Mouse (Mus musculus) ES-Bruce4 (cell line): ENCODE measurements around the gene Shank1.

Experiments used
- CTCF ChIP-seq: IDR thresholded peaks from one replicate; pipeline ENCODE4 v1.8.1; 2011; ENCODE audit warnings: low read depth, low read length
- POLR2A ChIP-seq: IDR thresholded peaks from one replicate; pipeline ENCODE4 v1.8.1; 2011; ENCODE audit warnings: low read length; ENCODE audit not compliant: insufficient read depth

DNA sequence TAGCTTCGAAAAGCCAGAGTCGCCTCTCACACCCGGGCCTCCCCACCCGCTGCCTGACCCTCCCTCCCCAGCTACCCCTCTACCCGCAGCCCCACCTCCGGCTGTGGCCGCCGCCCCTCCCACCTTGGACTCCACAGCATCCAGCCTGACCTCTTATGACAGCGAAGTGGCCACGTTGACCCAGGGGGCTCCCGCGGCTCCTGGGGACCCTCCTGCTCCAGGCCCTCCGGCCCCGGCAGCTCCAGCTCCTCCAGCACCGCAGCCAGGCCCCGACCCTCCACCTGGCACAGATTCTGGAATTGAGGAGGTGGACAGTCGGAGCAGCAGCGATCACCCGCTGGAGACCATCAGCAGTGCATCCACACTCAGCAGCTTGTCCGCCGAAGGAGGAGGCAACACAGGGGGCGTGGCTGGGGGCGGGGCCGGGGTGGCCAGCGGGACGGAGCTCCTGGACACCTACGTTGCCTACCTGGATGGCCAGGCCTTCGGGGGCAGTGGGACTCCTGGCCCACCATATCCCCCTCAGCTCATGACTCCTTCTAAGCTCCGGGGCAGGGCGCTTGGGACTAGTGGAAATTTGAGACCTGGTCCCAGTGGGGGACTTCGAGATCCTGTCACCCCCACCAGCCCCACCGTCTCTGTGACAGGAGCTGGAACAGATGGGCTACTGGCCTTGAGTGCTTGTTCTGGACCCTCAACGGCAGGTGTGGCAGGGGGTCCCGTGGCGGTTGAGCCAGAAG lies 43.7 kb downstream of the Shank1 start:
- TF ChIP-seq CTCF (no peak), POLR2A (no peak)
